Comparison of ENCODE assay signal across 9 mouse cellular contexts in genomic region chr16:90176472-90176871, GRCm38 (mm10). TPM values are rescaled to one million over a fixed set of nuclear protein-coding genes. Genes with fewer than 3 reads are reported as not detected.
DNase-seq lines count a peak whose midpoint lies in the region; ATAC-seq and TF ChIP-seq lines count a peak whose summit lies in the region.
"Had no signal": no experiment of that assay in that cellular context is flagged by ENCODE, and none has a peak within 500 bp of the region (broad histone marks: within the 10 kb centered on the region; RNA-seq: fewer than 3 reads in every experiment).

No protein-coding gene starts in this region.

- ATAC-seq in heart, embryonic 16.5 days (replicated peaks; ENCODE audit: extremely low read depth, insufficient read depth, low FRiP score): peak; percentile 46; the same call in 1 of the 2 replicates
- no peak for ATAC-seq in heart, embryonic 11.5 days (replicated peaks; ENCODE audit: insufficient number of reproducible peaks, low FRiP score, low TSS enrichment)
- ATAC-seq in hindbrain, embryonic 14.5 days (ENCODE audit: low FRiP score): peak; percentile 60; the same call in 1 of the 2 replicates
- ATAC-seq in midbrain, embryonic 16.5 days: peak; percentile 88

- peaks cover 5% of the 10 kb centered on the region for H3K4me1 ChIP-seq in heart, embryonic 16.5 days (ENCODE audit: control insufficient read depth, insufficient read depth, low read length)
- 0 out of 2 replicates have a peak, but pooled peaks cover 2% of the 10 kb centered on the region for H3K4me1 ChIP-seq in heart, embryonic 11.5 days (ENCODE audit: control insufficient read depth, insufficient read depth, low read length)
- 0 out of 2 replicates have a peak, but pooled peaks cover 10% of the 10 kb centered on the region for H3K4me1 ChIP-seq in hindbrain, embryonic 14.5 days (replicated peaks; ENCODE audit: control insufficient read depth, insufficient read depth, low read length)
- H3K4me1 ChIP-seq in midbrain, embryonic 16.5 days (ENCODE audit: control insufficient read depth, insufficient read depth, low read length): peaks cover 13% of the 10 kb centered on the region

- H3K27ac ChIP-seq in heart, embryonic 16.5 days (ENCODE audit: low read length): no peak overlapping the region
- no peak overlapping the region for H3K27ac ChIP-seq in heart, embryonic 11.5 days (ENCODE audit: low read depth, low read length)
- no peak overlapping the region for H3K27ac ChIP-seq in hindbrain, embryonic 14.5 days
- peak overlapping the region; percentile 57 for H3K27ac ChIP-seq in midbrain, embryonic 16.5 days (ENCODE audit: low read length)
- H3K27ac ChIP-seq: midbrain, embryonic 12.5 days had no signal

- TF ChIP-seq POLR2A in brain, embryonic 14.5 days (IDR thresholded peaks at IDR 0.05; ENCODE audit: borderline replicate concordance, extremely low read depth, insufficient read depth, insufficient read length, poor library complexity, severe bottlenecking): no peak

- no peaks in the 10 kb centered on the region for H3K9me3 ChIP-seq in heart, embryonic 16.5 days (replicated peaks; ENCODE audit: control insufficient read depth, low read length)
- H3K9me3 ChIP-seq in heart, embryonic 11.5 days (replicated peaks; ENCODE audit: control insufficient read depth, low read length): no peaks in the 10 kb centered on the region
- no peaks in the 10 kb centered on the region for H3K9me3 ChIP-seq in hindbrain, embryonic 14.5 days (ENCODE audit: control insufficient read depth, low read length)
- no peaks in the 10 kb centered on the region for H3K9me3 ChIP-seq in midbrain, embryonic 16.5 days (replicated peaks; ENCODE audit: control insufficient read depth, low read length, poor library complexity, severe bottlenecking)
- H3K9me3 ChIP-seq: midbrain, embryonic 12.5 days had no signal

- WGBS in heart, embryonic 16.5 days: 34% methylated on average over 10 of the region's 10 CpGs
- WGBS in heart, embryonic 11.5 days (ENCODE audit: insufficient replicate concordance): 58% methylated on average over 10 of the region's 10 CpGs
- 25% methylated on average over 10 of the region's 10 CpGs for WGBS in hindbrain, embryonic 14.5 days
- 14% methylated on average over 10 of the region's 10 CpGs for WGBS in midbrain, embryonic 16.5 days

- H3K4me2 ChIP-seq in heart, embryonic 16.5 days (ENCODE audit: low read depth, low read length): no peak overlapping the region
- H3K4me2 ChIP-seq in heart, embryonic 11.5 days: no peak overlapping the region
- peak overlapping the region; percentile 24 for H3K4me2 ChIP-seq in hindbrain, embryonic 14.5 days (replicated peaks)
- peak overlapping the region; percentile 30 for H3K4me2 ChIP-seq in midbrain, embryonic 16.5 days (ENCODE audit: low read length)
- H3K4me2 ChIP-seq: midbrain, embryonic 12.5 days had no signal

- no peak overlapping the region for H3K4me3 ChIP-seq in heart, embryonic 16.5 days (ENCODE audit: low read length)
- no peak overlapping the region for H3K4me3 ChIP-seq in heart, embryonic 11.5 days (ENCODE audit: low read depth, low read length)
- no peak overlapping the region for H3K4me3 ChIP-seq in hindbrain, embryonic 14.5 days (replicated peaks; ENCODE audit: low read length)
- H3K4me3 ChIP-seq in midbrain, embryonic 16.5 days (ENCODE audit: low read depth, low read length): no peak overlapping the region
- H3K4me3 ChIP-seq: midbrain, embryonic 12.5 days had no signal

- no peak for TF ChIP-seq CTCF in brain, embryonic 14.5 days (IDR thresholded peaks at IDR 0.05; ENCODE audit: borderline replicate concordance, extremely low read depth, insufficient read depth, insufficient read length)

- no peak overlapping the region for H3K9ac ChIP-seq in heart, embryonic 16.5 days (ENCODE audit: low read length)
- H3K9ac ChIP-seq in heart, embryonic 11.5 days (ENCODE audit: low read depth, low read length): no peak overlapping the region
- no peak overlapping the region for H3K9ac ChIP-seq in hindbrain, embryonic 14.5 days
- no peak overlapping the region for H3K9ac ChIP-seq in midbrain, embryonic 16.5 days (ENCODE audit: low read depth, low read length)
- H3K9ac ChIP-seq: midbrain, embryonic 12.5 days had no signal

- H3K36me3 ChIP-seq in heart, embryonic 16.5 days (ENCODE audit: control insufficient read depth, insufficient read depth): no peaks in the 10 kb centered on the region
- no peaks in the 10 kb centered on the region for H3K36me3 ChIP-seq in heart, embryonic 11.5 days (ENCODE audit: control insufficient read depth, insufficient read depth, low read length)
- H3K36me3 ChIP-seq in hindbrain, embryonic 14.5 days (replicated peaks; ENCODE audit: control insufficient read depth, insufficient read depth): no peaks in the 10 kb centered on the region
- no peaks in the 10 kb centered on the region for H3K36me3 ChIP-seq in midbrain, embryonic 16.5 days (ENCODE audit: control insufficient read depth, insufficient read depth, low read length)
- H3K36me3 ChIP-seq: midbrain, embryonic 12.5 days had no signal

- DNase-seq in brain, embryonic 14.5 days (ENCODE audit: low read depth): peak; percentile 86
- peak; percentile 55 for DNase-seq in hindbrain, embryonic 14.5 days (ENCODE audit: low spot score)
- no peak for DNase-seq in gastrocnemius, postnatal 10 days
- no peak for DNase-seq in testis, postnatal 14 days (ENCODE audit: low spot score)
- no peak for DNase-seq in thymus, postnatal 10 days (ENCODE audit: low spot score in 2 of 2)

- H3K27me3 ChIP-seq in heart, embryonic 16.5 days (ENCODE audit: control insufficient read depth, insufficient read depth, low read length): no peaks in the 10 kb centered on the region
- H3K27me3 ChIP-seq in heart, embryonic 11.5 days (ENCODE audit: control insufficient read depth, insufficient read depth, low read length): no peaks in the 10 kb centered on the region
- H3K27me3 ChIP-seq in hindbrain, embryonic 14.5 days (ENCODE audit: control insufficient read depth, insufficient read depth, low read length): no peaks in the 10 kb centered on the region
- H3K27me3 ChIP-seq in midbrain, embryonic 16.5 days (ENCODE audit: control insufficient read depth, insufficient read depth, low read depth, low read length): no peaks in the 10 kb centered on the region

RNA-seq across cellular contexts. Expression of gene Tiam1, which starts 32.9 kb away (rescaled TPM):
- polyA plus RNA-seq in heart, embryonic 16.5 days (2015; fragmentation: Nextera tagmentation; extraction: Ambion mirVana): 6.9 and 9.4 TPM in 2 replicates
- polyA plus RNA-seq in heart, embryonic 11.5 days (2014; fragmentation: Nextera tagmentation; extraction: Ambion mirVana): 18.9 and 24.9 TPM in 2 replicates
- polyA plus RNA-seq in brain, embryonic 14.5 days (2012; rRNA removed): 6.4 and 19.3 TPM in 2 replicates
- polyA plus RNA-seq in hindbrain, embryonic 14.5 days (2014; fragmentation: Nextera tagmentation; extraction: Ambion mirVana): 23.8 and 27.2 TPM in 2 replicates
- 23.5 and 30.5 TPM in 2 replicates for polyA plus RNA-seq in midbrain, embryonic 16.5 days (2015; fragmentation: Nextera tagmentation; extraction: Ambion mirVana)
- total RNA-seq in gastrocnemius, postnatal 10 days (2021): 10 to 100 TPM in 1 of 2 experiments, 1 to 10 TPM in 1; 9.7 to 11.0 TPM

RNA-seq across cellular contexts. Expression of gene Sod1, which starts 44.1 kb away (rescaled TPM):
- polyA plus RNA-seq in heart, embryonic 16.5 days (2015; fragmentation: Nextera tagmentation; extraction: Ambion mirVana): 765 and 884 TPM in 2 replicates
- 1,124 and 1,155 TPM in 2 replicates for polyA plus RNA-seq in heart, embryonic 11.5 days (2014; fragmentation: Nextera tagmentation; extraction: Ambion mirVana)
- polyA plus RNA-seq in brain, embryonic 14.5 days (2012; rRNA removed): 511 and 557 TPM in 2 replicates
- 980 and 1,077 TPM in 2 replicates for polyA plus RNA-seq in hindbrain, embryonic 14.5 days (2014; fragmentation: Nextera tagmentation; extraction: Ambion mirVana)
- polyA plus RNA-seq in midbrain, embryonic 16.5 days (2015; fragmentation: Nextera tagmentation; extraction: Ambion mirVana): 840 and 889 TPM in 2 replicates
- total RNA-seq in gastrocnemius, postnatal 10 days (2021): 100 to 1,000 TPM; 299 to 300 TPM

Comparison
In these comparisons a context has a peak if more than half of its experiments do, and no peak if none do; other contexts are left out.
1. H3K4me2 ChIP-seq: peak in hindbrain, embryonic 14.5 days (single experiment) and midbrain, embryonic 16.5 days (single experiment); none in heart, embryonic 16.5 days (single experiment) and heart, embryonic 11.5 days (single experiment).
2. DNase-seq: peak in brain, embryonic 14.5 days (single experiment) and hindbrain, embryonic 14.5 days (single experiment); none in gastrocnemius, postnatal 10 days (single experiment), testis, postnatal 14 days (single experiment) and thymus, postnatal 10 days (0 of 2).